Mouse (Mus musculus): Measurements from ENCODE around the gene Batf2. TPM values are rescaled to one million over a fixed set of nuclear protein-coding genes. Genes with fewer than 3 reads are reported as not detected.

The Batf2 gene
- polyA plus RNA-seq, 1 experiment from 2014 or later: 0.49 TPM

GRCm38 (mm10) chr19:6206716-6207115 is 65.9 kb downstream of the Batf2 start:
- no peak for DNase-seq (ENCODE audit: low spot score)

GRCm38 (mm10) chr19:6216046-6216705 is 75.4 kb downstream of the Batf2 start:
- H3K4me3 ChIP-seq (replicated peaks; ENCODE audit: low read depth, low read length): no peak overlapping the region
- no peaks in the 10 kb centered on the region for H3K27me3 ChIP-seq (ENCODE audit: insufficient read depth, low read length)
- H3K36me3 ChIP-seq (ENCODE audit: insufficient read depth, low read length): no peaks in the 10 kb centered on the region
- H3K9me3 ChIP-seq (replicated peaks; ENCODE audit: low read length): no peaks in the 10 kb centered on the region
- H3K4me2 ChIP-seq (ENCODE audit: low read length): no peak overlapping the region
- no peaks in the 10 kb centered on the region for H3K4me1 ChIP-seq (replicated peaks; ENCODE audit: insufficient read depth, low read length)
- DNase-seq (ENCODE audit: low spot score) (no peak), ATAC-seq (replicated peaks; ENCODE audit: low FRiP score, low read depth) (no peak)
- no peak for TF ChIP-seq CTCF (IDR thresholded peaks at IDR 0.05; ENCODE audit: low read depth)
- no peak overlapping the region for H3K9ac ChIP-seq (ENCODE audit: low read depth, low read length)
- 43% methylated on average over 6 of the region's 6 CpGs for WGBS
- no peak overlapping the region for H3K27ac ChIP-seq

More at GRCm38 (mm10) chr19:6206716-6207115, 65.9 kb downstream of the Batf2 start:
- Histone ChIP-seq H3K4me2 (ENCODE audit: low read length) (no peak overlapping the region), H3K27me3 (ENCODE audit: insufficient read depth, low read length) (no peaks in the 10 kb centered on the region), H3K27ac (no peak overlapping the region), H3K4me3 (replicated peaks; ENCODE audit: low read depth, low read length) (no peak overlapping the region), H3K36me3 (ENCODE audit: insufficient read depth, low read length) (no peaks in the 10 kb centered on the region), H3K9me3 (replicated peaks; ENCODE audit: low read length) (no peaks in the 10 kb centered on the region), H3K9ac (ENCODE audit: low read depth, low read length) (no peak overlapping the region), H3K4me1 (replicated peaks; ENCODE audit: insufficient read depth, low read length) (no peaks in the 10 kb centered on the region)
- no peak for TF ChIP-seq CTCF (IDR thresholded peaks at IDR 0.05; ENCODE audit: low read depth)
- WGBS: 66% methylated on average over 5 of the region's 5 CpGs
- no peak for ATAC-seq (replicated peaks; ENCODE audit: low FRiP score, low read depth)

- no peak for ATAC-seq (replicated peaks; ENCODE audit: low FRiP score, low read depth)
- TF ChIP-seq CTCF (IDR thresholded peaks at IDR 0.05; ENCODE audit: low read depth): no peak
- no peak overlapping the region for H3K9ac ChIP-seq (ENCODE audit: low read depth, low read length)
- no peak overlapping the region for H3K27ac ChIP-seq
- H3K9me3 ChIP-seq (replicated peaks; ENCODE audit: low read length): no peaks in the 10 kb centered on the region
- H3K4me1 ChIP-seq (replicated peaks; ENCODE audit: insufficient read depth, low read length): no peaks in the 10 kb centered on the region
- no peaks in the 10 kb centered on the region for H3K36me3 ChIP-seq (ENCODE audit: insufficient read depth, low read length)
- H3K27me3 ChIP-seq (ENCODE audit: insufficient read depth, low read length): no peaks in the 10 kb centered on the region
- no peak overlapping the region for H3K4me3 ChIP-seq (replicated peaks; ENCODE audit: low read depth, low read length)
- no peak for DNase-seq (ENCODE audit: low spot score)
- WGBS: 75% methylated on average over 6 of the region's 6 CpGs
- no peak overlapping the region for H3K4me2 ChIP-seq (ENCODE audit: low read length)
Observed at GRCm38 (mm10) chr19:6218606-6219005, 77.8 kb downstream of the Batf2 start.

Other genes starting within 250 kb of the Batf2 start
- 2.9 and 3.6 TPM in 2 replicates for gene Tigd3, start 246.8 kb upstream of the Batf2 start, polyA plus RNA-seq (2015; fragmentation: Nextera tagmentation; extraction: Ambion mirVana)
- gene Dpf2, start 228.0 kb upstream of the Batf2 start, polyA plus RNA-seq (2015; fragmentation: Nextera tagmentation; extraction: Ambion mirVana): 108 and 109 TPM in 2 replicates
- 13.2 and 14.2 TPM in 2 replicates for gene Cdc42ep2, start 216.2 kb upstream of the Batf2 start, polyA plus RNA-seq (2015; fragmentation: Nextera tagmentation; extraction: Ambion mirVana)
- gene Pola2, start 176.8 kb upstream of the Batf2 start, polyA plus RNA-seq (2015; fragmentation: Nextera tagmentation; extraction: Ambion mirVana): 39.8 and 40.6 TPM in 2 replicates
- gene Slc22a20, start 154.8 kb upstream of the Batf2 start, polyA plus RNA-seq (2015; fragmentation: Nextera tagmentation; extraction: Ambion mirVana): not detected in 2 replicates
- gene Capn1, start 125.1 kb upstream of the Batf2 start, polyA plus RNA-seq (2015; fragmentation: Nextera tagmentation; extraction: Ambion mirVana): 12.9 and 13.5 TPM in 2 replicates
- 25.0 and 26.8 TPM in 2 replicates for gene Syvn1, start 94.4 kb upstream of the Batf2 start, polyA plus RNA-seq (2015; fragmentation: Nextera tagmentation; extraction: Ambion mirVana)
- gene Mrpl49, start 83.2 kb upstream of the Batf2 start, polyA plus RNA-seq (2015; fragmentation: Nextera tagmentation; extraction: Ambion mirVana): 66.2 and 69.0 TPM in 2 replicates
- 940 and 1,050 TPM in 2 replicates for gene Fau, start 83.1 kb upstream of the Batf2 start, polyA plus RNA-seq (2015; fragmentation: Nextera tagmentation; extraction: Ambion mirVana)
- gene Znhit2, start 79.8 kb upstream of the Batf2 start, polyA plus RNA-seq (2015; fragmentation: Nextera tagmentation; extraction: Ambion mirVana): 42.3 and 47.6 TPM in 2 replicates
- gene Tm7sf2, start 72.6 kb upstream of the Batf2 start, polyA plus RNA-seq (2015; fragmentation: Nextera tagmentation; extraction: Ambion mirVana): 17.0 and 19.1 TPM in 2 replicates
- 57.8 and 61.4 TPM in 2 replicates for gene Vps51, start 63.8 kb upstream of the Batf2 start, polyA plus RNA-seq (2015; fragmentation: Nextera tagmentation; extraction: Ambion mirVana)
- not detected in 2 replicates for gene Tmem262, start 61.0 kb upstream of the Batf2 start, polyA plus RNA-seq (2015; fragmentation: Nextera tagmentation; extraction: Ambion mirVana)
- gene Gm28374, start 58.7 kb upstream of the Batf2 start, polyA plus RNA-seq (2015; fragmentation: Nextera tagmentation; extraction: Ambion mirVana): 0.70 and 0.84 TPM in 2 replicates
- 71.7 and 74.3 TPM in 2 replicates for gene Zfpl1, start 56.0 kb upstream of the Batf2 start, polyA plus RNA-seq (2015; fragmentation: Nextera tagmentation; extraction: Ambion mirVana)
- gene Cdca5, start 56.0 kb upstream of the Batf2 start, polyA plus RNA-seq (2015; fragmentation: Nextera tagmentation; extraction: Ambion mirVana): 16.1 and 19.4 TPM in 2 replicates
- 0.17 TPM in 1 of 2 replicates, not detected in the other for gene AC131692.1, start 46.6 kb upstream of the Batf2 start, polyA plus RNA-seq (2015; fragmentation: Nextera tagmentation; extraction: Ambion mirVana)
- 0.17 TPM in 2 replicates for gene Naaladl1, start 35.2 kb upstream of the Batf2 start, polyA plus RNA-seq (2015; fragmentation: Nextera tagmentation; extraction: Ambion mirVana)
- 32.0 and 35.9 TPM in 2 replicates for gene Sac3d1, start 22.3 kb upstream of the Batf2 start, polyA plus RNA-seq (2015; fragmentation: Nextera tagmentation; extraction: Ambion mirVana)
- 26.5 and 30.0 TPM in 2 replicates for gene Snx15, start 12.7 kb upstream of the Batf2 start, polyA plus RNA-seq (2015; fragmentation: Nextera tagmentation; extraction: Ambion mirVana)
- gene Arl2, start 565 bp downstream of the Batf2 start, polyA plus RNA-seq (2015; fragmentation: Nextera tagmentation; extraction: Ambion mirVana): 96.1 and 103 TPM in 2 replicates
- gene Majin, start 43.4 kb downstream of the Batf2 start, polyA plus RNA-seq (2015; fragmentation: Nextera tagmentation; extraction: Ambion mirVana): not detected in 2 replicates
- 1.6 and 2.1 TPM in 2 replicates for gene Gpha2, start 85.4 kb downstream of the Batf2 start, polyA plus RNA-seq (2015; fragmentation: Nextera tagmentation; extraction: Ambion mirVana)
- 19.9 and 20.4 TPM in 2 replicates for gene Ppp2r5b, start 94.9 kb downstream of the Batf2 start, polyA plus RNA-seq (2015; fragmentation: Nextera tagmentation; extraction: Ambion mirVana)
- 7.0 and 7.8 TPM in 2 replicates for gene Atg2a, start 100.7 kb downstream of the Batf2 start, polyA plus RNA-seq (2015; fragmentation: Nextera tagmentation; extraction: Ambion mirVana)
- 64.2 and 73.4 TPM in 2 replicates for gene Ehd1, start 135.7 kb downstream of the Batf2 start, polyA plus RNA-seq (2015; fragmentation: Nextera tagmentation; extraction: Ambion mirVana)
- gene Cdc42bpg, start 165.5 kb downstream of the Batf2 start, polyA plus RNA-seq (2015; fragmentation: Nextera tagmentation; extraction: Ambion mirVana): 1.0 TPM in 2 replicates
- 51.9 and 54.6 TPM in 2 replicates for gene Men1, start 194.0 kb downstream of the Batf2 start, polyA plus RNA-seq (2015; fragmentation: Nextera tagmentation; extraction: Ambion mirVana)
- 12.2 and 13.5 TPM in 2 replicates for gene Map4k2, start 200.2 kb downstream of the Batf2 start, polyA plus RNA-seq (2015; fragmentation: Nextera tagmentation; extraction: Ambion mirVana)
- gene Sf1, start 222.7 kb downstream of the Batf2 start, polyA plus RNA-seq (2015; fragmentation: Nextera tagmentation; extraction: Ambion mirVana): 91.1 and 97.2 TPM in 2 replicates
- gene Pygm, start 243.4 kb downstream of the Batf2 start, polyA plus RNA-seq (2015; fragmentation: Nextera tagmentation; extraction: Ambion mirVana): 24.5 and 25.8 TPM in 2 replicates

All from kidney, postnatal 0 days (tissue).